8 mouse cellular contexts compared by ENCODE assay signal in genomic region chr2:27858348-27858903, GRCm38 (mm10). TPM values are rescaled to one million over a fixed set of nuclear protein-coding genes. Genes with fewer than 3 reads are reported as not detected.
A peak's percentile ranks its signal among the peaks of the same experiment; 100 is the strongest.
DNase-seq lines count a peak whose midpoint lies in the region; ATAC-seq and TF ChIP-seq lines count a peak whose summit lies in the region.

No protein-coding gene starts in this region.

- no peak for TF ChIP-seq POLR2A in lung, adult 2 months (IDR thresholded peaks at IDR 0.05; ENCODE audit: borderline replicate concordance, extremely low read depth, low read depth, low read length)

- H3K9ac ChIP-seq in heart, embryonic 16.5 days (ENCODE audit: low read length) = no peak overlapping the region; the same call in 1 of the 2 replicates

- no peak for TF ChIP-seq CTCF in lung, adult 2 months (IDR thresholded peaks at IDR 0.05; ENCODE audit: insufficient read depth, low read length)

- peak; percentile 83 for ATAC-seq in heart, embryonic 16.5 days (replicated peaks; ENCODE audit: extremely low read depth, insufficient read depth, low FRiP score)
- ATAC-seq in megakaryocyte progenitor cell, adult 5-6 weeks (replicated peaks; ENCODE audit: poor library complexity) = no peak

- H3K4me2 ChIP-seq in heart, embryonic 16.5 days (ENCODE audit: low read depth, low read length) = peak overlapping the region; percentile 28; the same call in 1 of the 2 replicates

- peaks cover 7% of the 10 kb centered on the region; the same call in 1 of the 2 replicates for H3K27me3 ChIP-seq in embryonic facial prominence, embryonic 10.5 days (replicated peaks; ENCODE audit: low read depth, poor library complexity, severe bottlenecking)
- H3K27me3 ChIP-seq in heart, embryonic 16.5 days (ENCODE audit: control insufficient read depth, insufficient read depth, low read length) = no peaks in the 10 kb centered on the region

- H3K4me1 ChIP-seq in embryonic facial prominence, embryonic 10.5 days = peaks cover 28% of the 10 kb centered on the region
- H3K4me1 ChIP-seq in heart, embryonic 16.5 days (ENCODE audit: control insufficient read depth, insufficient read depth, low read length) = peaks cover 11% of the 10 kb centered on the region
- no peaks in the 10 kb centered on the region; the same call in 1 of the 2 replicates for H3K4me1 ChIP-seq in lung, adult 2 months (ENCODE audit: control insufficient read depth, insufficient read depth, low read length)

- WGBS in embryonic facial prominence, embryonic 10.5 days = 25% methylated on average over 9 of the region's 9 CpGs
- WGBS in heart, embryonic 16.5 days = 15% methylated on average over 9 of the region's 9 CpGs
- 35% methylated on average over 9 of the region's 9 CpGs for WGBS in lung, adult 2 months

- H3K36me3 ChIP-seq in embryonic facial prominence, embryonic 10.5 days (replicated peaks) = no peaks in the 10 kb centered on the region
- no peaks in the 10 kb centered on the region for H3K36me3 ChIP-seq in heart, embryonic 16.5 days (ENCODE audit: control insufficient read depth, insufficient read depth)

- DNase-seq in cerebellum, postnatal 25 days = peak; percentile 28 to 44
- no peak for DNase-seq in cerebellum, postnatal 36 days
- peak; percentile 37 for DNase-seq in embryonic facial prominence, embryonic 10.5 days (ENCODE audit: low spot score)
- DNase-seq in lung, adult 2 months = peak; percentile 28
- DNase-seq in testis, postnatal 10 days (ENCODE audit: low spot score) = peak; percentile 55
- no peak for DNase-seq in c-Kit-positive CD71-positive TER-119-positive erythroid progenitor cells, embryonic 14.5 days (ENCODE audit: low spot score)

- peak overlapping the region; percentile 11; the same call in 1 of the 2 replicates for H3K4me3 ChIP-seq in embryonic facial prominence, embryonic 10.5 days
- H3K4me3 ChIP-seq in heart, embryonic 16.5 days (ENCODE audit: low read length) = no peak overlapping the region
- H3K4me3 ChIP-seq in lung, adult 2 months (replicated peaks; ENCODE audit: extremely low read depth, low read depth, low read length) = no peak overlapping the region

- H3K9me3 ChIP-seq in embryonic facial prominence, embryonic 10.5 days = no peaks in the 10 kb centered on the region
- no peaks in the 10 kb centered on the region for H3K9me3 ChIP-seq in heart, embryonic 16.5 days (replicated peaks; ENCODE audit: control insufficient read depth, low read length)

- H3K27ac ChIP-seq in embryonic facial prominence, embryonic 10.5 days (replicated peaks) = peak overlapping the region; percentile 77
- H3K27ac ChIP-seq in heart, embryonic 16.5 days (ENCODE audit: low read length) = peak overlapping the region; percentile 69

RNA-seq across cellular contexts. Expression of gene Col5a1, which starts 27.8 kb away (rescaled TPM):
- polyA plus RNA-seq in embryonic facial prominence, embryonic 10.5 days (2016; fragmentation: Nextera tagmentation; extraction: Ambion mirVana) = 16.5 and 19.3 TPM in 2 replicates
- 71.2 and 73.7 TPM in 2 replicates for polyA plus RNA-seq in heart, embryonic 16.5 days (2015; fragmentation: Nextera tagmentation; extraction: Ambion mirVana)
- 18.5 and 18.8 TPM in 2 replicates for polyA plus RNA-seq in lung, adult 2 months (2012; rRNA removed)
- 2.4 and 2.5 TPM in 2 replicates for total RNA-seq in megakaryocyte progenitor cell, adult 5-6 weeks (2015)
- total RNA-seq in megakaryocyte progenitor cell, adult 5-6 weeks (2017) = 0.58 and 1.0 TPM in 2 replicates

Comparison
In these comparisons a context has a peak if more than half of its experiments do, and no peak if none do; other contexts are left out.
1. DNase-seq: peak in cerebellum, postnatal 25 days (2 of 2), embryonic facial prominence, embryonic 10.5 days (single experiment), lung, adult 2 months (single experiment) and testis, postnatal 10 days (single experiment); none in cerebellum, postnatal 36 days (0 of 2) and c-Kit-positive CD71-positive TER-119-positive erythroid progenitor cells, embryonic 14.5 days (single experiment).